Mouse (Mus musculus) spleen, adult 18-20 months (tissue): ENCODE measurements at regions not wholly inside any gene's neighbourhood (a gene's known extent, or its start where the extent isn't known, plus 50 kb on each side); places are given as distances from the start of the nearest gene placed in this dataset.

Experiments used
- DNase-seq, 2 experiments: peaks; one replicate each; pipeline ENCODE4 v3.0.0; 2022; ENCODE audit warnings: mixed read lengths in 2 of 2

DNA sequence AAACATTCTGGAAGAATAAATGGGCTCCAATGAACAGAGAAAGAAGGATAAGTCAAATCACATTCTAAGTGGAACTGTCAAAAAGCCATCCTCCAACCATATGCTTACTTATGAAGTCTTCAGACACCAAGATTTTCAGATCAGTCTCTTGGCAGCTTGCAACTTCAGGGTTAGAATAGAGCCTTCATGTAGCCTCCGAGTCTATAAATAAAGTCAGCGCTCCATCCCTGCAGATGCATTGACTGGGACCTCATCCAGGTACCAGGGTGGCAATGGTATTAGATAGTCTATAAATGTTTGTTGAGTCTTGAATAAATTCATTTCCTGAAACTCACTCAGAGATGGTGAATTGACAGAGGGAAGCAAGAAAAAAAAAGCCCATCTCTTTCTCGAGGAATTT lies 107.2 kb upstream of the Eepd1 start:
- no peak for DNase-seq

DNA sequence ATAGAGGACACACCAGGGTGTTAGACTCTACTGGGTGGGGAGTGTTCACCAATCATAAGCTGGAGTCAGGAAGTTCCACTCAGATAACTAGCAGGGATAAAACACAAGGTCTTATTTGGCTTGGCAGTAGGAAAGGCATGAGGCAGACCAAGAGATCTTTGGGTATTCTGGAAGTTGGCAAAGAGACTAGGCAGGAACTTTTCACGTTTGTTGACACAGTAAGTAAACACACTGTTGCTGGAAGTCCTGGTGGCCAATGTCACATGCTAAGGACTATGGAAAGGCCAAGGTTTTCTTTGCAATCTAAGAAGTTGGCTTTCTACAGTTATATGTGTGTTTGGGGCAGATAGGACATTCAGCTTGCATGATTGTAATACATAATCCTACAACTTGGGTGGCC lies 105.1 kb upstream of the Eepd1 start:
- no peak for DNase-seq

DNA sequence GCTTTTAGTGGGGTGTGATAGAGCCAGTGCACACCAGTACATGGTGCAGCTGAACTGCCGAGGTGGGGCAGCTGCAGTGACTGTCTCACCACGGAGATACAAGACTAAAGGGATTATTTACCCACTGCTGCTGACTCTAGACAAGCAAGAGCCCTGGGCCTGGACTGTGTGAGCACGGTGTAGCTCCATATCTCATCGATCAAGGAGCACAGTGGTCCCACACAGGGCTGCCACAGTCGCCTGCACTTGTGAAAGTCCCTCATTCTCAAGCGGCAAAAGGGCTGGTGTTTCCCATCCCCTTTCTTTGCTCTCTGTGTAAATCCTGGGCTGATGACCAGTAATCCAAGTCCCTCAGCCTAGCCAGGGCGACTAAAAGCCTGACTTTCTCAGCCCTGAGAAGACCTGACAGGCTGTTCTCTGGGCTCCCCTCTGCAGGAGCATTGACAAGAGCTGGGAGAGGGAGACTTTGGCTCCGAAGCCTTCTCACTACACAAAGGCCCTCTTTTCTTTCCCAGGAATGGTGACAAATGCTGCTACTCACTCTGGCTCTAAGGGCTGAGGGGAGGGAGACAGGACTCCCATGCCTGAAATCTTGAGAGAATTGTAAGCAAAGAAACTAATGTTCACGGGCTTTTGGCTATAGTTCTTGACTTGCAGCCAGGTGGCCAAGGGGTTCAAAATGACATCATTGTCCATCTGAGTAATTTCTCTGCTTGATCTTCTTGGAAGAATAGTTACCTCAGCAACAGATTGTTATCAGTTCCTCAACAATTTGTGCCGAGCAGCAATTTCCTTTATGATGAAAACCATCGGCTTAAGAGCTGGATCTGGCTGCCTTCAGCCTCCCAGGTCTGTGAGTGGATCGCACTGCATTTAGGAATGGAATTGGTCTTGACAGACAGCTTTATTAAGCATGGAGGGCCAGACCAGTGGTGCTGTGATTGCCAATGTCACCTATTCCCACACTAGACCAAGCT lies 103.3 kb upstream of the Eepd1 start:
- DNase-seq, result no peak

DNA sequence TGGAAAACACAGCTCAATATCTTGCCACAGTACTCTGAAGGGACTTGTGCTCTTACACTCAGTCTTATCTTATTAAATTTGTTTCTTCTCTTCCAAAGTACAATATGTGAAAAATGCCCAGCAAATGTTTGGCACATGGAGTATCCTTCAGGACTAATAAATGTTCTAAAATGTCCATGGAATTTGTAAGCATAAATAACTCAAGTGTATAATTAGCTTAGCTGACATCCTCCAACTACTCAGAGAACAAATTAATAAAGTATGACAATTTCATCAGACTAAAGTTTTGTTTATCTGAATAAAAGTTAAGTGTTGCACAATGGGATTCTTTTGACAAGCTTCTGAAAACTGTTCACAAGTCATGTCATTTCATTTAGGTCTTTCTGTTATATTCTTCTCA lies 96.0 kb upstream of the Eepd1 start:
- no peak for DNase-seq

DNA sequence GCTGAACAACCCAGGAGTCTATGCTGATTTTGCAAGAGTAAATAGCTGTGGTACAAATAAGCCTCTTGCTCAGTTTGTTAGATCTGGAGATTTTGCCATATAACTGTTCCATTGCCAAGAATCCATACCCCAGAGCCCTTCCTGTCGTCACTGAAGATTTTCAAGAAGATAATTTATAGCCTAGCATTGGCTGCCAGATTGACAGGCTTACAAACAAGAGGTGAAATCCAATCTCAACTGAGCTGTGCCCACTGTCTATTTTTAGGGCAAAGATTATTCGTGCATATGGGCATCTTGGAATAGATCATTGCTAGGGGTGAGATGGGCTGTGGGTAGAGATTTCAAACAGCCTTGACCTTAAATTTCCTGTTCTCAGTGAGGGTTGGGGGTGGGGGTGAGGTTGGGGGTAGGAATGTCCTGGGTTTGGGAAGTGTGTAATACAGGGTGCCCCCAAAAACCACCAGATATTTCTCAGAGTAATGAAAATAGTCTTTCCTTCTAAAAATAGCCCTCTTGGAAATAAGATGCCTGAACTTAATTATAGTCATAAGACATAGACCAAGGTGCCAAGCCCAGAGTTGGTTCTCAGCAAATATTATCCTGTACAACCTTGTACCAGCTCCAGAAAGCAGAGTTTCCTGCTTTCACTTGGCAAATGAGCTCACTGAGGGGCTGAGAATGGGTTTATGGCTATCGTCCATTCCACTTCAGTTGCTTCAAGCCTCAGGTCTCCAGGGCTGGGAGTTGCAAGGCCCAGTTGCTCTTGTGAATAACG lies 93.3 kb upstream of the Eepd1 start:
- DNase-seq, result no peak

DNA sequence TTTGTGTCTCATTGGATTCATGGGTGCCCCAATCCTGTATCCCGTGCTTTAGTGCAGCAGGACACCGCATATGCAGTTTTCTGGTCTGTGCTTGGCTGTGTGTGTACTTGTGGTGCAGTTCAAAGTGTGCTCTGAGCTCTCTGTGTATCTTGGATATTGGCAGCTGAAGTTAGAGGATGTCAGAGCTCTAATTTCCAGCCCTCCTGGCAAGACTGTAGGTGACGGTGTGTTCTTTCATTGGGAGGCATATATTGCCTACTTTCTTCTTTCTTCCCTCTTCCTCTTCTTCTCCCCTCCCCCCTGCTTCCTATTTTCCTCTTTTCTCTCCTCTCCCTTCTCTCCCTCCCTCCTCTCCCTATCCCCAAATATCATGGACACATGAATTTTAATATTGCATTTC lies 92.0 kb upstream of the Eepd1 start:
- DNase-seq, result no peak

DNA sequence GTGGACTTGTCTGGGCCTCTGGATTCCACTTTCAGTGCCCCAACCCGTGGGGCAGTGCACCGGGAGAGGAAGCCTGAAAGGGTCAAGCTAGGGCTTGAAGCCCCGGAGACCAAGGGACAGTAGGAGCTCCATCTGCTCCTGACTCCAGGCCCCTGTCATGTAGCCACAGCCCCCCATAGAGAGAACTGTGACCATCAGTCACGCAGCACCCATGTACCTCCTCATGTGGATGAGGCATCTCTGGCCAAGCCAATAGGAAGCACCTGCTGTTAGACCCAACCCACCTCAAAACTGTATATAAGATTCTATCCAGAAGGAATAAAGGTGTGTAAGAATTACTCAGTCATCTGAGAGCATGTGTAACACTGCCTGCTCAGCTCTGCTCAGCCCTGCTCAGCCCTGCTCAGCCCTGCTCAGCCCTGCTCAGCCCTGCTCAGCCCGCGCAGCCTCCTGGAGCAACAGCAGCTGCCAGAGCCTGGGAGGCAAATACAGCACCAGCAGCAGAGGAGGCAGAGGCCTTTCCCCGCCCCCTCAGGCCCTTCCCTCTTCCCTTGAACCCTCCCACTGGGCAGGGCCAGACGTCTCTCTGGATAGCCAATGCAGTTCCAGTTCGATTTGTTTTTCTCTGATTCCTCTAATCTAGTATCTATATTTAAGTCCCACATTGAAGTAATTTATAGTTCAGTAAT lies 80.6 kb upstream of the Eepd1 start:
- peak in 1 of 2 experiments; percentile 2 for DNase-seq

DNA sequence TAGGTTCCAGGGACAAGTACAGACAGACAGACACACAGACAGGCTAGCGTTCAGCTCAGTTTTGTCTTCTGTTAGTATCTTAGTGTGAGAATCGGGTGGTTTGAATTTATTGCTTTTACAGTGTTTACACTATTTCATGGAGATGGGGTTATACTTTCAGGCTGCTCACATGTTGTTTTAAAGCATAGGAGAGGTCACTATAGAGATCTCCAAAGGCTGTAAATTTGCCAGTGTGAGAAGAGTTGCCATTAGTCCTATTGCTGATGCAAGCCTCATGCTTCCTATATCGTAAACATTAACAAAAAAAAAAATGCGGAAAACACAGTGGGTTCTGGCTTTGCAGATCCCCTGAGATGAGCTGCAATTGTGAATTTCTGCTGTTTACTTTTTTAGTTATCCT lies 75.5 kb upstream of the Eepd1 start:
- DNase-seq, result no peak

DNA sequence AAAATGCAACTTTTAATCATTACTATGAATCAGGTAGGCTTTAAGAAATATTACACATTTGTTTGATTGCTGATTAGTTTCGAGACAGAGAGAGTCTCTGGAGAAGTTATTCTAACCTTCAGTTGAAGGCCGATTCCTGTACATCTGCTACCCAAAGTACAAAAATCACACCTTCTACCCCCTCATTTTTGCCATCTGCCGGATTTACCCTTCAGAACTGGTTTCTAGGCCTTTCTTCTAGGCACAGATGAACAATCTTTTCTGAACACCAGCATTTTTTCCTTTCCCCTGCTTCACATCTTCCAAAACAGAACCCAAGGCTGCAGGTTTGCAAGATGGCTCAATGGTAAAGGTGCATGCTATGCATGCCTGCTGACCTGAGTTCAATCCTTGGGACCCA lies 72.8 kb upstream of the Eepd1 start:
- no peak for DNase-seq

DNA sequence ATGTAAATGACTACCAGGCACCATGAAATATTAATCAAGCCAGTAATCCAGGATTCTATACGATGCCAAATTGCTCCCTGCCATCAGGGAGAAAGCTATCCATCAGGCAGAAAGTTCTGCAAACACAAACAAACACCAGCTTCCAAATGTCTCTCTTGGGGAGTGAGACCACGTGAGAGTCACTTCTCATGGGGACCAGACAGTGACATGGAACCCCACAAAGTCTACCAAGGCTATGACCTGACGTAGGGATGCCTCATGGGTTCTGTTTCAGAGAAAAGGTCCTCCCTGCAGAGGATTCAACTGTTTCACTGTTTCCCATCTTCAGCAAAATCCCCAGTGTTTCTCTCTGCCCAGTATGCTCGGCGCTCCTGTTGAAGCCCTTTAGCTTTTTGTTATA lies 71.6 kb upstream of the Eepd1 start:
- no peak for DNase-seq

DNA sequence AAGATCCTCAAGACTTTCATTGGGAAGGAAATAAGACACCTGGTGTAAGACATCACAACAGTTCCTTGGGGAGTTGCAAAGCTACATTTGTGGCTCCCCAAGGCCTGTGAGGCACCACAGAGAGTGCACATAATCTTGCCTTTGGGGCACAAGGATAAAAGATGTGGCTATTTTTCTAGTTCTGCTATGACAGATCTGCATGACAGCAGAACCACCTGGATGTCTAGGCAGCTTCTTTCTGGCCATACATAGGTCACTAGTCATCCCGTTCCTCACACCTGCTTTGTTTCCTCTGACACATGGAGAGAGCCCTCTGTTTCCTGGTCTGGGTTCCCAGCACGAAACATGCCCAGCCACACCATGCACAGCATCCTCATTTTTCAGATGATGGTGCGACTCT lies 67.5 kb upstream of the Eepd1 start:
- DNase-seq, result no peak

DNA sequence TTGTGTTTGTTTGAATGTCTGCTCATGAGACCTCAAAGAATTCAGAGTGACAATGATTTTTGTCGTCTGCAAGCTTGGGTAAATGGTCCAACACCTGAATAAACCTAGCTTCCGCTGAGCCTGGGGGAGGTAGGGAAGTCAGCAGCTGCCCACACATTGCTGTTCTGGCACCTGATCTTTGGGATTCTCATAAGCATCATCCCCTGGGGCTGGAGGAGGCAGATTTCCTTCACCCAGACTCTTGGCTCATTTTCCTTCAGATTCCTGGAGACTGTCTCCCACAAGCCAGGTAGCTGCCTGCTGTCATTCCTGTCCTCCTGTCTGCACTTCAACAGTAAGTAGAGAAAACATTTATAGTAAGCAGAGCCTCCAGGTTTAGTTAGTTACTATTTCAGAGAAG lies 67.0 kb upstream of the Eepd1 start:
- DNase-seq, result no peak

DNA sequence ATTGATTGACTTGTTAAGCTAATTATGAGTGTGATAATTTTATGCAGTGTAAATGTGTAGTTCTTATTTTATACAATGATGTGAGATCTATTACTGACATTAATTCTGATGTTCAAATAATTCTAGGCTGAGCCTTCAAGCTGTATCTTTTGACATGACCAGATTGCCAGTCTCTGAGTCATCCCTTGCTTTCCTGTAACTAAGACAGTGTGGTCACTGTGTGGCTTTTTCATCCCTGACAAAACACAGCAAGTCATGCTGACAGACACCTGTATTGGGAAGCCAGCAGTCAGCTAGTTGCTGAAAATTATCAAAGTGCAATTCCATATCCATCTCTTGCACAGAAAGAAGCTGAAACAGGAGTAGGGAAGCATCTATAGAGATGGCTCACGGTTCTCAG lies 54.4 kb upstream of the Eepd1 start:
- DNase-seq, result no peak

DNA sequence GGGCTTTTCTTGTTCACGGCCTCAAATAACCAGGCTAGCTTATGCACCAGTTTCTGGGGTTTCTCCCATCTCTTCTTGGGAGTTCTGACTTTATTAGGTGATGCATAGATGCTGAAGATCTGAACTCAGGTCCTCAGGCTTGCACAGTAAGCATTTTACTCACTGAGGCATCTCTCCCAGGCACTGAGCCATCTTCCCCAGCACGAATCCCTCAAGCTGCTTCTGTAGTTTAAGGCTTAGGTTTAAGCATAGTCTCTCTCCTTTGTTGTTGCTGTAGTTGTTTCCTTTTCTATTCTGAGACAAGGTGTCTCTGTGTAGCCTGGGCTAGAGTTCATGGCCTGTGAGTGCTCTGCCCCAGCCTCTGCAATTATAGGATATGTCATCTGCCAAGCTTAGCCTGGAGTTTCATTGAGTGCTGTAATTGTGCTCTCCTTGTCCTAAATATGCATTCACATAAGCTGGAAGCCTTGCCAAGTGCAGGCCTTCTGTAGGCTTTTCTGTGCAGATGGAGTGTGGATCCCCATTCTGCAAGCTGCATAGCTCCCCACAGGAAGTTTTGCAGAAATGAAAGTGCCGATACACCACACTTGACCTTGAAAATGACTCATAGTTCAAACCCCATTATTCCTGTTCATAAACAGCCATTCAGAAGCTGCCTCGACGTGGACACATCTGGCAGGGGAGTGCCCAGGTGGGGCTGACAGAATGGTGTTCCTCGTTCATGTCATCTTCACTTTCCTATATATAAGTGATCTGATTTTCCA lies 51.7 kb upstream of the Eepd1 start:
- DNase-seq, result no peak
